Mouse (Mus musculus) hindbrain, embryonic 16.5 days (tissue): ENCODE measurements at regions not wholly inside any gene's neighbourhood (a gene's known extent, or its start where the extent isn't known, plus 50 kb on each side); places are given as distances from the start of the nearest gene placed in this dataset.

Experiments used
- ATAC-seq: fragments of 200-750 bp; cut with Nextera tagmentation; 2 replicates; pipeline ENCODE4 v1.8.0; 2017; ENCODE audit warnings: moderate TSS enrichment, moderate library complexity
- H3K27ac ChIP-seq: fragments of 300-500 bp; sonication (generic); 2 replicates; pipeline ENCODE4 v1.5.1; 2014; ENCODE audit warnings: low read depth, mild to moderate bottlenecking, control low read depth, low read length, moderate library complexity
- H3K27me3 ChIP-seq: fragments of 300-500 bp; sonication (generic); replicated peaks from 2 replicates; pipeline ENCODE4 v1.6.1; 2014; ENCODE audit warnings: low read length; ENCODE audit not compliant: control insufficient read depth, insufficient read depth
- H3K36me3 ChIP-seq: fragments of 300-500 bp; sonication (generic); 2 replicates; pipeline ENCODE4 v1.6.1; 2014; ENCODE audit warnings: mild to moderate bottlenecking, low read length, moderate library complexity, mixed read lengths; ENCODE audit not compliant: control insufficient read depth, insufficient read depth
- H3K4me1 ChIP-seq: fragments of 300-500 bp; sonication (generic); 2 replicates; pipeline ENCODE4 v1.6.1; 2014; ENCODE audit warnings: low read depth, low read length; ENCODE audit not compliant: control insufficient read depth, insufficient read depth
- H3K4me2 ChIP-seq: fragments of 300-500 bp; sonication (generic); 2 replicates; pipeline ENCODE4 v1.6.1; 2014; ENCODE audit warnings: mild to moderate bottlenecking, low read length, control low read depth, moderate library complexity
- H3K4me3 ChIP-seq: fragments of 300-500 bp; sonication (generic); 2 replicates; pipeline ENCODE4 v1.5.1; 2014; ENCODE audit warnings: mild to moderate bottlenecking, low read length, control low read depth, moderate library complexity
- H3K9ac ChIP-seq: fragments of 300-500 bp; sonication (generic); 2 replicates; pipeline ENCODE4 v1.6.1; 2014; ENCODE audit warnings: low read depth, mild to moderate bottlenecking, control low read depth, low read length, moderate library complexity
- H3K9me3 ChIP-seq: fragments of 300-500 bp; sonication (generic); 2 replicates; pipeline ENCODE4 v1.6.1; 2014; ENCODE audit warnings: mild to moderate bottlenecking, low read length, moderate library complexity; ENCODE audit not compliant: control insufficient read depth
- WGBS: fragments of 180-500 bp; shearing (Covaris S2); extraction: QIAGEN DNeasy Blood & Tissue Kit; methylation state at CpG from one replicate; pipeline ENCODE4 v1.1.7; 2014; 5-methylcytosine and 5-hydroxymethylcytosine counted together

GRCm38 (mm10) chr6:127393907-127394600 is 52.6 kb upstream of the Parp11 start:
- peak; percentile 80 for ATAC-seq
- H3K27ac ChIP-seq, result no peak overlapping the region
- H3K4me1 ChIP-seq, result peaks cover 4% of the 10 kb centered on the region
- 22% methylated on average over 8 of the region's 9 CpGs for WGBS
- no peak overlapping the region for H3K4me2 ChIP-seq
- H3K36me3 ChIP-seq, result no peaks in the 10 kb centered on the region
- no peaks in the 10 kb centered on the region for H3K27me3 ChIP-seq
- no peaks in the 10 kb centered on the region for H3K9me3 ChIP-seq
- H3K4me3 ChIP-seq, result no peak overlapping the region
- H3K9ac ChIP-seq, result no peak overlapping the region
